Mouse (Mus musculus) regulatory T cell (primary cell): ENCODE results near the gene Gm10840.
"Not testable (repeated sequence)": the region's sequence is repeated elsewhere in the genome, so short reads cannot be mapped to it uniquely, and the experiment has no call there.

Experiments
- in situ Hi-C: fragments of 300-600 bp; cut with MboI, MseI; formaldehyde crosslinking; loops from one replicate; pipeline ENCODE4 v1.15.1; 2025; ENCODE audit warnings: high pct_unique_total_duplicates

Gene Gm10840

GRCm38 (mm10) chr11:106160841-106161721 lies at the start of gene Gm10840, which contains the start of gene Limd2:
Gm10840 (plus strand) TSS chr11:106160850.
Limd2 (minus strand) TSS chr11:106160860.
- in situ Hi-C loops: no loop called here

GRCm38 (mm10) chr11:106111688-106112087 lies 49.0 kb upstream of the Gm10840 start:
- in situ Hi-C loops: no loop called here

- in situ Hi-C loops: no loop called here
These were observed 38.4 kb upstream of the Gm10840 start for GRCm38 (mm10) chr11:106122221-106122620.

- in situ Hi-C loops: no loop called here
These were observed 37.9 kb upstream of the Gm10840 start for GRCm38 (mm10) chr11:106122736-106123135.

GRCm38 (mm10) chr11:106124784-106125183 lies 35.9 kb upstream of the Gm10840 start:
- in situ Hi-C loops: no loop called here

GRCm38 (mm10) chr11:106125827-106126226 lies 34.8 kb upstream of the Gm10840 start:
- in situ Hi-C loops: no loop called here

GRCm38 (mm10) chr11:106126727-106127373 lies 33.8 kb upstream of the Gm10840 start:
- in situ Hi-C loops: not testable (repeated sequence)

GRCm38 (mm10) chr11:106129477-106129876 lies 31.2 kb upstream of the Gm10840 start:
- in situ Hi-C loops: no loop called here

- in situ Hi-C loops: no loop called here
These were observed 28.1 kb upstream of the Gm10840 start for GRCm38 (mm10) chr11:106132516-106132915.

GRCm38 (mm10) chr11:106134580-106135528 lies 25.8 kb upstream of the Gm10840 start:
- in situ Hi-C loops: no loop called here

- in situ Hi-C loops: no loop called here
These were observed 9.4 kb upstream of the Gm10840 start for GRCm38 (mm10) chr11:106151219-106151618.

GRCm38 (mm10) chr11:106152132-106152531 lies 8.5 kb upstream of the Gm10840 start:
- in situ Hi-C loops: no loop called here

- in situ Hi-C loops: no loop called here
These were observed 6.6 kb upstream of the Gm10840 start for GRCm38 (mm10) chr11:106154091-106154490.

- in situ Hi-C loops: no loop called here
These were observed 5.9 kb upstream of the Gm10840 start for GRCm38 (mm10) chr11:106154770-106155169.

- in situ Hi-C loops: no loop called here
These were observed 4.9 kb upstream of the Gm10840 start for GRCm38 (mm10) chr11:106155761-106156160.

- in situ Hi-C loops: no loop called here
These were observed 4.4 kb upstream of the Gm10840 start for GRCm38 (mm10) chr11:106156257-106156656.

GRCm38 (mm10) chr11:106157154-106157553 lies 3.5 kb upstream of the Gm10840 start:
- in situ Hi-C loops: no loop called here

- in situ Hi-C loops: no loop called here
These were observed 2.3 kb upstream of the Gm10840 start for GRCm38 (mm10) chr11:106158081-106158929.

GRCm38 (mm10) chr11:106158930-106159215 lies 1.8 kb upstream of the Gm10840 start:
- in situ Hi-C loops: no loop called here

- in situ Hi-C loops: no loop called here
These were observed 1.3 kb upstream of the Gm10840 start for GRCm38 (mm10) chr11:106159216-106159920.
